Mouse (Mus musculus) forebrain, embryonic 16.5 days (tissue): ENCODE measurements around the gene Prss35. TPM values are rescaled to one million over a fixed set of nuclear protein-coding genes. Genes with fewer than 3 reads are reported as not detected.

Experiments used
- ATAC-seq: fragments of 200-750 bp; cut with Nextera tagmentation; 2 replicates; pipeline ENCODE4 v1.8.0; 2017; ENCODE audit warnings: mild to moderate bottlenecking, moderate library complexity
- H3K27ac ChIP-seq: fragments of 300-500 bp; sonication (generic); 2 replicates; pipeline ENCODE4 v1.5.1; 2014; ENCODE audit warnings: low read length, control low read depth
- H3K27me3 ChIP-seq: fragments of 300-500 bp; sonication (generic); replicated peaks from 2 replicates; pipeline ENCODE4 v1.6.1; 2014; ENCODE audit warnings: low read length; ENCODE audit not compliant: control insufficient read depth, insufficient read depth
- H3K36me3 ChIP-seq: fragments of 300-500 bp; sonication (generic); 2 replicates; pipeline ENCODE4 v1.6.1; 2014; ENCODE audit not compliant: control insufficient read depth, insufficient read depth
- H3K4me1 ChIP-seq: fragments of 300-500 bp; sonication (generic); replicated peaks from 2 replicates; pipeline ENCODE4 v1.6.1; 2014; ENCODE audit warnings: low read length; ENCODE audit not compliant: control insufficient read depth, insufficient read depth
- H3K4me2 ChIP-seq: fragments of 300-500 bp; sonication (generic); 2 replicates; pipeline ENCODE4 v1.6.1; 2014; ENCODE audit warnings: mild to moderate bottlenecking, low read length, control low read depth
- H3K4me3 ChIP-seq: fragments of 300-500 bp; sonication (generic); replicated peaks from 2 replicates; pipeline ENCODE4 v1.5.1; 2014; ENCODE audit warnings: mild to moderate bottlenecking, low read length, control low read depth
- H3K9ac ChIP-seq: fragments of 300-500 bp; sonication (generic); replicated peaks from 2 replicates; pipeline ENCODE4 v1.6.1; 2014; ENCODE audit warnings: low read depth, low read length, control low read depth
- H3K9me3 ChIP-seq: fragments of 300-500 bp; sonication (generic); 2 replicates; pipeline ENCODE4 v1.6.1; 2016; ENCODE audit warnings: low read length; ENCODE audit not compliant: control insufficient read depth
- WGBS: fragments of 180-500 bp; shearing (Covaris S2); extraction: QIAGEN DNeasy Blood & Tissue Kit; methylation state at CpG from one replicate; pipeline ENCODE4 v1.1.7; 2014; 5-methylcytosine and 5-hydroxymethylcytosine counted together
- polyA plus RNA-seq: library from polyadenylated mRNA; unstranded; fragments of >200 nt; fragmentation: Nextera tagmentation; extraction: Ambion mirVana; gene quantifications from 2 replicates; pipeline ENCODE4 v1.2.1, GENCODE M21; 2015

Gene Prss35
- polyA plus RNA-seq, 1 experiment from 2014 or later: 0.90 TPM

DNA sequence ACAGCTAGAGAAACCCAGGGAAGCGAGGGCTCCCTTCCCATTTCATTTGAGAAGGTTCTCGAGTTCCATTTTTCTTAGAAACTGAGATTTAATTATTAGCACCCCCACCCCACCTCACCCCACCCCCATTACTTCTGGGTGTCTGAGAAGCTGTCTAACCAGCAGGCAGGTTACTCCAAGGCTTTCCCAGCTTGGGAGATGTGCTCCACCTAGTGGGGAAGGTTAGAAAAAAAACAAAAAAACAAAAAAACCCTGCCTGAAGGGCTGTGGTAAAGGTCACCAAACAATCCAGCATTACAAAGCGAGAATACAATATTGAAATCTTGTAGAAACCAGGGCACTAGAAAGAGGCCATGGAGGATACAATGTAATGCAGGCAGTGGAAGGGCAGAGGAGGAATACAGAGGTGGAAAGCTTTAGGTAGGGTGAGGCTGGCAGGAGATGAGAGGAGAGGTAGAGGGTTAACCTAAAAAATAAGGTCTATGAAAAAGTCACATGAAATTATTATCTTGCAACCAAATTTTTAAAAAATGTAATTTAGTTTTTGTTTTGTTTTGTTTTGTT, 57.2 kb downstream of the Prss35 start:
- no peak overlapping the region for H3K4me3 ChIP-seq
- ATAC-seq: peak; percentile 58; the same call in 1 of the 2 replicates
- H3K9me3 ChIP-seq: no peaks in the 10 kb centered on the region
- peaks cover 5% of the 10 kb centered on the region; the same call in 1 of the 2 replicates for H3K36me3 ChIP-seq
- no peaks in the 10 kb centered on the region for H3K4me1 ChIP-seq
- H3K27me3 ChIP-seq: no peaks in the 10 kb centered on the region
- H3K4me2 ChIP-seq: no peak overlapping the region
- H3K9ac ChIP-seq: no peak overlapping the region
- no peak overlapping the region for H3K27ac ChIP-seq
- 25% methylated on average over 3 of the region's 3 CpGs for WGBS

Other genes with a start within 250 kb of the Prss35 start
- 42.1 and 48.7 TPM in 2 replicates for gene Pgm3, start 171.8 kb upstream of the Prss35 start, polyA plus RNA-seq
- 7.7 and 12.0 TPM in 2 replicates for gene Rwdd2a, start 171.7 kb upstream of the Prss35 start, polyA plus RNA-seq
- gene Me1, start 47.7 kb upstream of the Prss35 start, polyA plus RNA-seq: 21.5 and 22.7 TPM in 2 replicates
- 115 and 119 TPM in 2 replicates for gene Snap91, start 137.0 kb downstream of the Prss35 start, polyA plus RNA-seq